Mouse (Mus musculus): Measurements from ENCODE around the gene Irx3.

Gene Irx3

GRCm38 (mm10) chr8:91801839-91802238 lies at the start of gene Irx3:
Gene Irx3 (minus strand): TSS chr8:91802067.
- no peak for DNase-seq (ENCODE audit: low spot score in 2 of 2)

- no peak for DNase-seq (ENCODE audit: low spot score in 2 of 2)
Observed at GRCm38 (mm10) chr8:91851359-91851758, 49.5 kb upstream of the Irx3 start.

- no peak for DNase-seq (ENCODE audit: low spot score in 2 of 2)
Observed at GRCm38 (mm10) chr8:91849984-91850383, 48.1 kb upstream of the Irx3 start.

GRCm38 (mm10) chr8:91849529-91849928 lies 47.7 kb upstream of the Irx3 start:
- DNase-seq (ENCODE audit: low spot score in 2 of 2) = no peak

GRCm38 (mm10) chr8:91845641-91846040 lies 43.8 kb upstream of the Irx3 start:
- DNase-seq (ENCODE audit: low spot score in 2 of 2) = no peak

GRCm38 (mm10) chr8:91837131-91837530 lies 35.3 kb upstream of the Irx3 start:
- DNase-seq (ENCODE audit: low spot score in 2 of 2) = no peak

- no peak for DNase-seq (ENCODE audit: low spot score in 2 of 2)
Observed at GRCm38 (mm10) chr8:91836685-91837084, 34.8 kb upstream of the Irx3 start.

GRCm38 (mm10) chr8:91827661-91828060 lies 25.8 kb upstream of the Irx3 start:
- no peak for DNase-seq (ENCODE audit: low spot score in 2 of 2)

- no peak for DNase-seq (ENCODE audit: low spot score in 2 of 2)
Observed at GRCm38 (mm10) chr8:91827192-91827591, 25.3 kb upstream of the Irx3 start.

GRCm38 (mm10) chr8:91823357-91823756 lies 21.5 kb upstream of the Irx3 start:
- no peak for DNase-seq (ENCODE audit: low spot score in 2 of 2)

- DNase-seq (ENCODE audit: low spot score in 2 of 2) = no peak
Observed at GRCm38 (mm10) chr8:91822746-91823145, 20.9 kb upstream of the Irx3 start.

GRCm38 (mm10) chr8:91821976-91822375 lies 20.1 kb upstream of the Irx3 start:
- no peak for DNase-seq (ENCODE audit: low spot score in 2 of 2)

GRCm38 (mm10) chr8:91819778-91820177 lies 17.9 kb upstream of the Irx3 start:
- no peak for DNase-seq (ENCODE audit: low spot score in 2 of 2)

GRCm38 (mm10) chr8:91818784-91819183 lies 16.9 kb upstream of the Irx3 start:
- DNase-seq (ENCODE audit: low spot score in 2 of 2) = no peak

- no peak for DNase-seq (ENCODE audit: low spot score in 2 of 2)
Observed at GRCm38 (mm10) chr8:91814106-91814505, 12.2 kb upstream of the Irx3 start.

- DNase-seq (ENCODE audit: low spot score in 2 of 2) = no peak
Observed at GRCm38 (mm10) chr8:91806720-91807241, 4.9 kb upstream of the Irx3 start.

GRCm38 (mm10) chr8:91806084-91806719 lies 4.3 kb upstream of the Irx3 start:
- no peak for DNase-seq (ENCODE audit: low spot score in 2 of 2)

- DNase-seq (ENCODE audit: low spot score in 2 of 2) = peak in 1 of 2 experiments; percentile 9
Observed at GRCm38 (mm10) chr8:91805254-91805671, 3.4 kb upstream of the Irx3 start.

- DNase-seq (ENCODE audit: low spot score in 2 of 2) = no peak
Observed at GRCm38 (mm10) chr8:91804403-91805253, 2.8 kb upstream of the Irx3 start.

- DNase-seq (ENCODE audit: low spot score in 2 of 2) = no peak
Observed at GRCm38 (mm10) chr8:91803515-91804402, 1.9 kb upstream of the Irx3 start.

- no peak for DNase-seq (ENCODE audit: low spot score in 2 of 2)
Observed at GRCm38 (mm10) chr8:91802401-91803322, 795 bp upstream of the Irx3 start.

Data from frontal cortex, postnatal 36 days (tissue).